Mouse (Mus musculus): ENCODE measurements around the gene Ell. TPM values are rescaled to one million over a fixed set of nuclear protein-coding genes. Genes with fewer than 3 reads are reported as not detected.

Gene Ell
- polyA plus RNA-seq, 1 experiment from 2014 or later = 13.0 TPM

DNA sequence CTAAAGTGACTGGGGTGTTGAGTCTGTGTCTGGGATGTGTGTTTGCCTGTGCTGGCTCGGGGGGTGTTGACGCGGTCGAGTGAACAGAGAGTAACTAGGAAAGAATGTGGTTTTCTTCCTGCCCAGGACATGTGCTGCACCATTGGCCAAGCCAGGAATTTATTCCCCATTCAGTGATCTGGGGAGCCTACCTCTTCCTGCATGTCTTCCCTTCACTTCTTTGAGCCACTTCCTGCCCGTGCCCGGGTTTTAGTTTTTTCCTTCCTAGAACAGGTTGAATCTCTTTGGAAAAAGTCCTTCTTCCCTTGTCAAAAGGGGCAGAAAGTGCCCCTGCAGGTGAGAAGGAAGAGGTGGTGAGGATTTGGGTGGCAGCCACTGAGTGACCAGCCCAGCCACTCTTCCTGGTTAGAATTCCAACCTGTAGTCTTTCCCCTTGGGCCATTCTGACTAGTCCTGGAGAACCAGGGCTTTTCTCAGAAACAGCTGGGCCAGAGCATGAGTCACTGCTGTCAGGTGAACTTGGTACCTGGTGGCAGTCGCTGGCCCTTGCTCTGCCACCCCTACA is 1.3 kb downstream of the Ell start:
- Histone ChIP-seq H3K4me2 (ENCODE audit: low read length) (peak overlapping the region; percentile 98), H3K27ac (replicated peaks in 1 of 2; ENCODE audit: control insufficient read depth in 1 of 2, insufficient read depth in 1 of 2, low read depth in 2 of 2, low read length in 2 of 2) (peak overlapping the region; percentile 12 to 97; a peak in 2 of 4 replicates), H3K9ac (ENCODE audit: low read length) (peak overlapping the region; percentile 96), H3K9me3 (ENCODE audit: control insufficient read depth, low read length) (no peaks in the 10 kb centered on the region), H3K36me3 (ENCODE audit: control insufficient read depth, insufficient read depth, low read length) (peaks cover 16% of the 10 kb centered on the region), H3K4me3 (ENCODE audit: control insufficient read depth in 1 of 2, insufficient read depth in 1 of 2, low read depth in 1 of 2, low read length in 2 of 2) (peak overlapping the region; percentile 83), H3K27me3 (ENCODE audit: control insufficient read depth, insufficient read depth, low read length) (no peaks in the 10 kb centered on the region), H3K4me1 (ENCODE audit: control insufficient read depth in 2 of 2, insufficient read depth in 2 of 2, low read length in 2 of 2) (peaks cover 15 to 29% of the 10 kb centered on the region in 2 experiments)
- 28% methylated on average over 7 of the region's 7 CpGs for WGBS
- no peak for ATAC-seq (ENCODE audit: insufficient number of reproducible peaks, insufficient read depth, low FRiP score, low read depth)

DNA sequence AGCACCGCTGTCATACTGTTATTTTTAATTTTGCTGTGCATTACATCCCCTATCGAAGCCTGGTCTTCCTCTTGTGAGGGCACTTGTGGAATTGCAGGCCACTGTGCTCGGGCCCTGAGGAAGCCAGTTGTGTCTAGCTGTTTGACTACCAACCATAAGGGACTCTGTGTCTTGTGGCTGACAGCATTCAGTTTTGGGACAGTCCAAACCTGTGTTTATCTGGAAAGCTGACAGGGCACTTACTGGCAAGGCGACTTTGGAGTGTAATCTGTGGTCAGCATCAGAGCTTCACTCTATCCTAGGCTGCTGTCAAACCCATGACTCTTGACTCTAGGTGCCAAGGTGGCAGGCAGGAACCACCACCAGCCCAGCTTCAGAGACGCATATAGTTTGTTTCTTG is 1.8 kb downstream of the Ell start:
- no peaks in the 10 kb centered on the region for H3K27me3 ChIP-seq (ENCODE audit: control insufficient read depth, insufficient read depth, low read length)
- H3K27ac ChIP-seq (replicated peaks in 1 of 2; ENCODE audit: control insufficient read depth in 1 of 2, insufficient read depth in 1 of 2, low read depth in 2 of 2, low read length in 2 of 2) = 0 out of 4 replicates have a peak overlapping the region, but pooled peaks of 1 of the 2 experiments have one; percentile 97
- H3K9me3 ChIP-seq (ENCODE audit: control insufficient read depth, low read length) = no peaks in the 10 kb centered on the region
- 62% methylated on average over 5 of the region's 5 CpGs for WGBS
- H3K36me3 ChIP-seq (ENCODE audit: control insufficient read depth, insufficient read depth, low read length) = peaks cover 11% of the 10 kb centered on the region
- peak overlapping the region in 1 of 2 experiments; percentile 83; a peak in 2 of 4 replicates for H3K4me3 ChIP-seq (ENCODE audit: control insufficient read depth in 1 of 2, insufficient read depth in 1 of 2, low read depth in 1 of 2, low read length in 2 of 2)
- no peak for ATAC-seq (ENCODE audit: insufficient number of reproducible peaks, insufficient read depth, low FRiP score, low read depth)
- peak overlapping the region; percentile 98 for H3K4me2 ChIP-seq (ENCODE audit: low read length)
- peaks cover 15 to 29% of the 10 kb centered on the region in 2 experiments for H3K4me1 ChIP-seq (ENCODE audit: control insufficient read depth in 2 of 2, insufficient read depth in 2 of 2, low read length in 2 of 2)
- H3K9ac ChIP-seq (ENCODE audit: low read length) = peak overlapping the region; percentile 96

- Histone ChIP-seq H3K27me3 (ENCODE audit: control insufficient read depth, insufficient read depth, low read length) (no peaks in the 10 kb centered on the region), H3K4me3 (ENCODE audit: control insufficient read depth in 1 of 2, insufficient read depth in 1 of 2, low read depth in 1 of 2, low read length in 2 of 2) (no peak overlapping the region), H3K4me2 (ENCODE audit: low read length) (no peak overlapping the region), H3K27ac (replicated peaks in 1 of 2; ENCODE audit: control insufficient read depth in 1 of 2, insufficient read depth in 1 of 2, low read depth in 2 of 2, low read length in 2 of 2) (peak overlapping the region; percentile 8 to 28; a peak in 2 of 4 replicates), H3K4me1 (ENCODE audit: control insufficient read depth in 2 of 2, insufficient read depth in 2 of 2, low read length in 2 of 2) (peaks cover 16 to 28% of the 10 kb centered on the region in 2 experiments), H3K9ac (ENCODE audit: low read length) (no peak overlapping the region), H3K36me3 (ENCODE audit: control insufficient read depth, insufficient read depth, low read length) (no peaks in the 10 kb centered on the region), H3K9me3 (ENCODE audit: control insufficient read depth, low read length) (no peaks in the 10 kb centered on the region)
- no peak for ATAC-seq (ENCODE audit: insufficient number of reproducible peaks, insufficient read depth, low FRiP score, low read depth)
- WGBS = 52% methylated on average over 6 of the region's 6 CpGs
Measured at GRCm38 (mm10) chr8:70544200-70544687, 5.0 kb downstream of the Ell start.

- WGBS = 86% methylated on average over 4 of the region's 4 CpGs
- no peak overlapping the region for H3K4me3 ChIP-seq (ENCODE audit: control insufficient read depth in 1 of 2, insufficient read depth in 1 of 2, low read depth in 1 of 2, low read length in 2 of 2)
- peaks cover 9 to 21% of the 10 kb centered on the region in 2 experiments for H3K4me1 ChIP-seq (ENCODE audit: control insufficient read depth in 2 of 2, insufficient read depth in 2 of 2, low read length in 2 of 2)
- H3K27ac ChIP-seq (replicated peaks in 1 of 2; ENCODE audit: control insufficient read depth in 1 of 2, insufficient read depth in 1 of 2, low read depth in 2 of 2, low read length in 2 of 2) = no peak overlapping the region
- H3K27me3 ChIP-seq (ENCODE audit: control insufficient read depth, insufficient read depth, low read length) = no peaks in the 10 kb centered on the region
- no peak for ATAC-seq (ENCODE audit: insufficient number of reproducible peaks, insufficient read depth, low FRiP score, low read depth)
- no peak overlapping the region for H3K4me2 ChIP-seq (ENCODE audit: low read length)
- H3K9me3 ChIP-seq (ENCODE audit: control insufficient read depth, low read length) = no peaks in the 10 kb centered on the region
- H3K9ac ChIP-seq (ENCODE audit: low read length) = 0 out of 2 replicates have a peak overlapping the region, but pooled peaks have one; percentile 11
- no peaks in the 10 kb centered on the region for H3K36me3 ChIP-seq (ENCODE audit: control insufficient read depth, insufficient read depth, low read length)
Measured at GRCm38 (mm10) chr8:70546412-70546811, 7.2 kb downstream of the Ell start.

GRCm38 (mm10) chr8:70547762-70548161 is 8.5 kb downstream of the Ell start:
- peaks cover 23 to 30% of the 10 kb centered on the region in 2 experiments for H3K4me1 ChIP-seq (ENCODE audit: control insufficient read depth in 2 of 2, insufficient read depth in 2 of 2, low read length in 2 of 2)
- no peaks in the 10 kb centered on the region for H3K9me3 ChIP-seq (ENCODE audit: control insufficient read depth, low read length)
- H3K4me2 ChIP-seq (ENCODE audit: low read length) = no peak overlapping the region
- no peak overlapping the region for H3K4me3 ChIP-seq (ENCODE audit: control insufficient read depth in 1 of 2, insufficient read depth in 1 of 2, low read depth in 1 of 2, low read length in 2 of 2)
- no peak for ATAC-seq (ENCODE audit: insufficient number of reproducible peaks, insufficient read depth, low FRiP score, low read depth)
- no peaks in the 10 kb centered on the region for H3K36me3 ChIP-seq (ENCODE audit: control insufficient read depth, insufficient read depth, low read length)
- WGBS = 80% methylated on average over 6 of the region's 6 CpGs
- H3K9ac ChIP-seq (ENCODE audit: low read length) = no peak overlapping the region
- no peaks in the 10 kb centered on the region for H3K27me3 ChIP-seq (ENCODE audit: control insufficient read depth, insufficient read depth, low read length)
- H3K27ac ChIP-seq (replicated peaks in 1 of 2; ENCODE audit: control insufficient read depth in 1 of 2, insufficient read depth in 1 of 2, low read depth in 2 of 2, low read length in 2 of 2) = 0 out of 4 replicates have a peak overlapping the region, but pooled peaks of 1 of the 2 experiments have one; percentile 24

GRCm38 (mm10) chr8:70549412-70550184 is 10.3 kb downstream of the Ell start:
- Histone ChIP-seq H3K27me3 (ENCODE audit: control insufficient read depth, insufficient read depth, low read length) (no peaks in the 10 kb centered on the region), H3K9ac (ENCODE audit: low read length) (no peak overlapping the region), H3K4me3 (ENCODE audit: control insufficient read depth in 1 of 2, insufficient read depth in 1 of 2, low read depth in 1 of 2, low read length in 2 of 2) (no peak overlapping the region), H3K4me1 (ENCODE audit: control insufficient read depth in 2 of 2, insufficient read depth in 2 of 2, low read length in 2 of 2) (peaks cover 37 to 44% of the 10 kb centered on the region in 2 experiments), H3K27ac (replicated peaks in 1 of 2; ENCODE audit: control insufficient read depth in 1 of 2, insufficient read depth in 1 of 2, low read depth in 2 of 2, low read length in 2 of 2) (no peak overlapping the region), H3K4me2 (ENCODE audit: low read length) (no peak overlapping the region), H3K9me3 (ENCODE audit: control insufficient read depth, low read length) (no peaks in the 10 kb centered on the region), H3K36me3 (ENCODE audit: control insufficient read depth, insufficient read depth, low read length) (no peaks in the 10 kb centered on the region)
- 91% methylated on average over 10 of the region's 10 CpGs for WGBS
- ATAC-seq (ENCODE audit: insufficient number of reproducible peaks, insufficient read depth, low FRiP score, low read depth) = no peak

DNA sequence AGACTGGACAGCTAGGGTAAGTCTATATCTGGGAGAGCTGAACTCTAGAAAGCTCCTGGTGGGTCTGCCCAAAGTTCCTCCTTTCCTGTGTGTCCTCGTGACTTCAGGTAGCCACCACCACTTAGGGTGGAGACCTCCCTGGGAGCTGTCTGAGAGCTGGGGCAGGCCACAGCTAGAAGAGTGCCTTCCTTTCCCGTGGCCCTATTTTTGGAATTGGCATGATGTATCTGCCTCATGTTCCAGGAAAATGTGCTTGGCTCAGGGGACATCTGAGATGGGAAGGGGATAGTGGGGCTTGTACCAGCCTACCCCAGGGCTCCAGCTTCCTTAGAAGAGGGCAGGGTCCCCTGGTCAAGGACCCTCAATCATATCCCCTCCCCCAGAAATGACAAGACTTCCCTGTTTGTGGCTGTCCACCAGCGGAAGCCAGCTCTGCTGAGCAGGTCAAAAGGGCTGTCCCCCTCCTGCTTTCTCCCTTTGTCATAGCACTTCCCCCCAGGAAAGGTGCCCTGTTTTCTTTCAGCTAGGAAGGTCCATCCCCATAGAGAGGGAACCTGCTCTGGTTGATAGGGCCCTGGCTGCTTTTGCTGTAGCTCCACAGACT is 12.4 kb downstream of the Ell start:
- H3K4me1 ChIP-seq (ENCODE audit: control insufficient read depth in 2 of 2, insufficient read depth in 2 of 2, low read length in 2 of 2) = peaks cover 37 to 44% of the 10 kb centered on the region in 2 experiments
- H3K4me2 ChIP-seq (ENCODE audit: low read length) = 0 out of 2 replicates have a peak overlapping the region, but pooled peaks have one; percentile 22
- H3K4me3 ChIP-seq (ENCODE audit: control insufficient read depth in 1 of 2, insufficient read depth in 1 of 2, low read depth in 1 of 2, low read length in 2 of 2) = no peak overlapping the region
- H3K9ac ChIP-seq (ENCODE audit: low read length) = peak overlapping the region; percentile 35; the same call in 1 of the 2 replicates
- H3K27ac ChIP-seq (replicated peaks in 1 of 2; ENCODE audit: control insufficient read depth in 1 of 2, insufficient read depth in 1 of 2, low read depth in 2 of 2, low read length in 2 of 2) = peak overlapping the region; percentile 32 to 49; a peak in 3 of 4 replicates
- H3K9me3 ChIP-seq (ENCODE audit: control insufficient read depth, low read length) = no peaks in the 10 kb centered on the region
- no peaks in the 10 kb centered on the region for H3K36me3 ChIP-seq (ENCODE audit: control insufficient read depth, insufficient read depth, low read length)
- no peak for ATAC-seq (ENCODE audit: insufficient number of reproducible peaks, insufficient read depth, low FRiP score, low read depth)
- no peaks in the 10 kb centered on the region for H3K27me3 ChIP-seq (ENCODE audit: control insufficient read depth, insufficient read depth, low read length)
- WGBS = 35% methylated on average over 3 of the region's 3 CpGs

Data from heart, embryonic 14.5 days (tissue).